Mouse (Mus musculus) frontal cortex, postnatal 36 days (tissue): ENCODE data around the gene Nutf2.
"Not testable (repeated sequence)": the region's sequence is repeated elsewhere in the genome, so short reads cannot be mapped to it uniquely, and the experiment has no call there.

ENCODE experiments used
- DNase-seq, 2 experiments: peaks; one replicate each; pipeline ENCODE4 v3.0.0; 2022; ENCODE audit warnings: low spot score in 2 of 2

Nutf2 gene

DNA sequence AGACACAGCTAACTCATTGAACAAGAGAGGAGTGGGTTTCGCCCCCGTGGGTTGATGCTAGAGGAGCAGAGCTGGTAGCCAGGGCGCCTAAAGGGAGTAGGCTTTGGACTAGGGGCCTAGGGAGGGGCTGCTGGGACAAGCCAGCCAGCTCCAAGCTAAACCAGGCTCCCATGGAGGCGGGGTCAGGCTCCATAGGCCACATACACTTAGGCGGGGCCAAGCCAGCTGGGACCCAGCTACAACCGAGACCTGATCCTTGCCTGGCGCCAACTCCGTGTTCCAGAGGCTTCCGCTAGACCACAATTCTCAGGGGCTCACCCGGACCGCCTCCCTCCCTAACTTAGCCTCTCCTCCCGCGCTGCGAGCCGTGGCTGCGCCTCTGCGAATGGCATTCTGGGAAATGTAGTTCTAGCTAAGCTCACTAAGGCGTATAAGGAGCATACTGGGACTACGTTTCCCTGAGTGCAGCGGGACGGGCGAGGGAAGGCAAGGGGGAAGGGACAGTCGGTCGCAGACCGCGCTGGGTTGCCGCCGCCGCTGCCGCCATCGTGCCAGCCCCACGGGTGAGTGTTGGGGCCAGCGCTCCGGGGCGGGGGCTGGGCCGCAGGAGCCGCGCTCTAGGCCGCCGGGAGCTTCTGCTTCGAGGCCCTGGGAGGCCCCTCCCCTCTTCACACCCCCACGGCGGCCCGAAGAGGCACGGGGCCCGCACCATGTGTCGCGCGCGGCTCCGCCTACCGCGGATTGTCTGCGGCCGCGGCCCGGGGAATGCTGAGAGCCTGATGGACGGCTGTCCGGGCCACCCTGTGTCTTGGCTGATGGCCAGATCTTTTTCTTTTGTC, at the start of gene Nutf2:
Gene Nutf2 (plus strand): TSS at position 438 of the 839 bp plus-strand sequence.
- peak; percentile 91 to 94 for DNase-seq

DNA sequence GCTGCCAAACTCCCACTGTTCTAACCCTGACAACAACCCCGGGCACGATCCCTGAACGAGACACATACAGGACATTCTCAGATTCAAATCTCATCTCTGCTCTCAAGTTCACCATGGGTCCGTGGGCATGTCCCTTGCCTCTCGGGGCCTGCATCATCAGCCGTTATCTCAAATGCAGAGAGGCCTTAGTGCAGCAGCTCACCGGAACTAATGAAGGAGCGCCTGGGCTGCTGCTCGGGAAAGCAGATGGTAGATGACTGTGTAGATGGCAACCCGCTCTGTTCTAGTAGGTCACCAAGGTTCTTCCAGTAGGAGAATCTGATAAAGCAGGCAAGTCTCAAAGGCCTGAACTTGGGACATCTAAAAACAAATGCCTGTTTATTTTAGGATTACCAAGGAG, 49.3 kb upstream of the Nutf2 start:
- DNase-seq = no peak

DNA sequence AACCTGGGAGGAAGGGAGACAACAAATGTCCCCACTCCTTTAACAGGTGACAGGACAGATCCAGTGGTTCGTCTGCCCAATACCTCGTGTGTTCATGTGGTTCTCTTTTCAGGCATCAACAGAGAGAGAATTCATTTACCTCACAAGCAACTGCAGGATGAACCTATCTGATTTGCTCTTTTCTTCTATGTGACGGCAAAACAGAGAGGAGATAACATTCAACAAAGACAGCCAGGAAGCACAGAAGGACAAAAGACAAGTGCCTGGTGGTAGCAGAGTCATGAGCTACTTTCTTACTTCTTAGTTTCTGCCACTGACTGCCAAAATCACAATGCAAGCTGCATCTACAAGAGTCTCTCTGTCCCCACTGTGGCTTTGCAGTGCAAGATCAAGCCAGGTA, 48.8 kb upstream of the Nutf2 start:
- DNase-seq = no peak

DNA sequence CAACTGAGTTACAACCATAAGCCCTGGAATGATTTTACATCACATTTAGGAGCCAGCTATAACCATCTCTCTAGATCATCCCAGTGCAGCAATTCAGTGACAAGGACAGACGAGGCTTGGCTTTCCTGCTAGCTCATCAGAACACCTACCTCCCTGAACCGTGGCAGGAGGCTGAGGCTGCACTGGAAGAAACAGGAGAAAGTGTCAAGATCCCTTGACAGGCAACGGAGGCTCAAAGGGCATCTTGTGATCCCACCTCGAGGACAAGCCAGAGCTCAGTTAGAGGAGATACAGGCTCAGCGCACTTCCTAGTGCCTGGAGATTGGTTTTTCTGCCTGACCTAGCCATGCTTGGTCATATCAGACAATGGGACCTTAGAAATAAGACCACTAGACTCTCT, 47.9 kb upstream of the Nutf2 start:
- no peak for DNase-seq

DNA sequence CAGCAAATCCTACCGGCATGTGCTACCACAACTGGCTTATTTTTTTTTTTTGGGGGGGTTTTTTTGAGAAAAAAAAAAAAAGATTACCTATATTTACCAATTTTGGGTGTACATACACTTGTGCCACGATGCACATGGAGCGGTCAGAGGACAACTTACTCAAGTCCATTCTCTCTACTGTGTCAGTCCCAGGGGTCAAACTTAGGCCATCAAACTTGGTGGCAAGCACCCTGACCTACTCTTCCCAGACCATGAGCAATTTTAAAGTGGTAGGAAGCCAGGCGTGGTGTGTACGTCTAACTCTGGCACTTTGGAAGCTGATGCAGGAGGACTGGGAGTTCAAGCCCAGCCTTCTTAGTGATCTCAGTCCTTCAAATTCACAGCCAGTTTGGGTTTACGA, 47.1 kb upstream of the Nutf2 start:
- DNase-seq = no peak

DNA sequence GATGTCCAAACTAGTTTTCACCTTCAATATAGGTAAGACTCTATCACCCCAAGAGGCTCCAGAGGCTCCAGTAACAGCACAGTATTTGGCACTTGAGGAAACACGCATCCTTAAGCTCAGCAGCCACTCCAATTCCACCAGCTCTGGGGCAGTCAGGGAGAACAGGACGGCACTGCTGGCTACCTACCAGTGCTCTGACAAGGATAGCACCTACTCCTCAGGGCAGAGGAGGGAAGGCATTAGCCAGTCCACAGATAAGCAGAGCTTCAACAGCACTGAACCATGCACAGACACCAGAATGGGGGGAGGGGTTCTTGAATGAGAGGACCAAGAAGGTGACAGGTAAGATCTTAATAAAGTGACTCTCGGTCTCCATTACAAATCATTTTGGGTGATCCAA, 40.7 kb upstream of the Nutf2 start:
- DNase-seq = no peak

DNA sequence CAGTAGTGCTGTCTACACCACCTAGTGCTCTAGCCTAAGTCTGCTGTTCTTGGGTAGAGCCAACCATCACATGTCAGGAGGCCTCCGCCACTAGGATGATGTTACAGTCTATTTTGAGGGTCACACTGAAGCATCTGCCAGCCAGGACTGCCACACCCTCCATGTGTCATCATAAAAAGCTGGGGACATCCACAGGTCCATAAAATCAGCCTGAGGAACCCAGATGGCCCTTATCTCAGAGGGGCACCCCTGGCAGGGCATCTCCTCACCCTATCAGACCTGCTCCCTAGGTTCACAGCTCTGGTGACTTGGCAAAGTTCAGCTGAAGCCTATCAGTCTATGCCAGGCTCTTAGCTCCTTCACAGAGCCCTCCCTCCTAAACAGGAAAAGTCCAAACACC, 39.5 kb upstream of the Nutf2 start:
- DNase-seq = no peak

DNA sequence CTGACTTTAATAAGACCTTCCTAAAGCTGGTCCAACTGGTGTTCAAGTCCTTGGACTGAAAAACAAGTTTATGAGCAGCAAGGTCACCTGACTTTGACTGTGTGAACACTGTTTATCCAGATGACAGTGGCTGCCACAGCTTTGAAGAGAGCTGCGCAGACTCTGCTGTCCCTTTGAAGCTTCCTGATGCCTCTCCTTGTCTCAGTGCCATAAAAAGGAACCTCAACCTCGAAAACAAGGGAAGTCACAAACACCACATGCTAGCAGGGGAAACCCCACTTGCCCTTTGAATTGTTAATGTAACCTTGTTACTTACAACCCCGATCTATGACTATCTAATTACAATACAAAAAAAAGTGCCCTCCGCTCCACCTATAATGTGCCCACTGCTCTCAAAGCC, 34.9 kb upstream of the Nutf2 start:
- DNase-seq = no peak

DNA sequence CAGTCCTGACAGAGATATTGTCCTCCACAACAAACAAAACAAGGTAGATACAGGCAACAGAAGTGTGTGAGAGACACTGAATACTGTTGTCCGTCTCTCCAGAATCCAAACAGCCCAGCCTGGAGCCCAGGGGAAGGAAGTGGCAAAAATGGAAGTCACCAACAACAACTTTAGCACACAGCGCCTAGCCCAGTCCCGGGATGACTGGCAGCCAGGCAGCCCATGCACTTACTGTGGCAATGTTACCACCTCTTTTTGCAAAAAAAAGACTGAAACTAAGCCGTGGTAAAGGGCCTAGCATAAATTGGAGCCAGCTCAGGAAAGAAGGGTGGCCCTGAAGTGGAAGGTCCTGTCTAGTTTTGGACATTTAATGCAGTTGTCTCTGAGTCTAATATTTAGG, 34.0 kb upstream of the Nutf2 start:
- no peak for DNase-seq

DNA sequence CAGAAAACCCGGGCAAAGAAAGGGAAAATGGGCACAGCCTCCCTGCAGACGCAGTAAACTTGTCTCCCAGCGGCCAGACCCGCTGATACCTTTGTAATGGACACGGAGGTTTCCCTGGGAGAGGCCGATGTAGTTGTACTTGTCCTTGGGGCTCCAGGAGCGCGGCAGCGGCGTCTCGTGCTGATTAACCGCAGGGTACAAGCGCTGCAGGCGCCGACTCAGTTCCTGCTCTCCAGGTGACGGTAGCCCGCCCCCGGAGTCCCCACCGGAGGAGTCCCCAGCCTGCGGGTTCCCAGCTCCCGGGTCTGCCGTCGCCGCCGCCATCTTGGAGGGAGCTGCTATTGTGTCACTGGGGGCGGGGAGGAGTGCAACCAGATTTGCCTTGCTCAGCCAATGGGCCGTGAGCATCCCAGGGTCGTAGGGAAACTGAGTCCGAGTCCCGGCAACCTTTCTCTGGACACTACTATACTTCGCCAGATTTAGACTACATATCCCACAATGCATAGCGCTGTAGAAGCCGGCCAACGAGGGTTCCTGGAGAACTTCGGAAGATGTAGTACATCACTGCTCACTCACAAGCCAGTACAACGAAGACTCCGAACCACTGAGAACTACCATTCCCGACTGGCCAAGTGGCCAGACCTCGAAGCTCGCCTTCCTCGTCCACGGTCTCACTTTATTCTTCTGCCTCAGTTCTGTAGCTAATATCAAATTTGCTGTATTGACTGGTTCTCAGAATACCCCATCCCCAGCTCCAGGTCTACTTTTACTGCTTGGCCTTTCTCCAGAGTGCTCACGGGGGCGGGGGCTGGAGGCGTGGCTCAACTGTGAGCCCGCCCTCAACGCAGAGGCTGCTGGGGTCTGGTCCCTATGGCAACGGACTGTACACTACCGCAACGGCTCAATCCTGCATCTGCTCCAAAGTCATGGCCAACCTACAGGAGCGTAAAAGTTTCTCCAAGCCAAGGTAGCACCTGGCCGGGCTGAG, 33.2 kb upstream of the Nutf2 start, which contains the start of the genes Ranbp10 and Tsnaxip1:
Gene Ranbp10 (minus strand): TSS at position 490 of the 988 bp plus-strand sequence.
Gene Tsnaxip1 (plus strand): TSS at position 871 of the 988 bp plus-strand sequence.
- peak; percentile 97 to 99 for DNase-seq

DNA sequence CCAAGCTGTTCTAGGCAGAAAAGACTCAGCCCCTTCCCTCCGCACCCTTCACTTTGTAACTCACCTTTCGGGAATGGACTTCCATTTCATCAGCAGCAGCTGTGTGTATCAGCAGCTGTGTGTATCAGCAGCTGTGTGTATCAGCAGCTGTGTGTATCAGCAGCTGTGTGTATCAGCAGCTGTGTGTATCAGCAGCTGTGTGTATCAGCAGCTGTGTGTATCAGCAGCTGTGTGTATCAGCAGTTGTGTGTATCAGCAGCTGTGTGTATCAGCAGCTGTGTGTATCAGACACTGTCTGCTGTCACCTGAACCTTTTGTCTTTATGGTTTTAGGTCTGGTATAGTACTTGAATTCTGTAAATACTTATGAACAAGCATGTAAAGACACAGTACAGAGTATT, 26.6 kb upstream of the Nutf2 start:
- not testable (repeated sequence) for DNase-seq

DNA sequence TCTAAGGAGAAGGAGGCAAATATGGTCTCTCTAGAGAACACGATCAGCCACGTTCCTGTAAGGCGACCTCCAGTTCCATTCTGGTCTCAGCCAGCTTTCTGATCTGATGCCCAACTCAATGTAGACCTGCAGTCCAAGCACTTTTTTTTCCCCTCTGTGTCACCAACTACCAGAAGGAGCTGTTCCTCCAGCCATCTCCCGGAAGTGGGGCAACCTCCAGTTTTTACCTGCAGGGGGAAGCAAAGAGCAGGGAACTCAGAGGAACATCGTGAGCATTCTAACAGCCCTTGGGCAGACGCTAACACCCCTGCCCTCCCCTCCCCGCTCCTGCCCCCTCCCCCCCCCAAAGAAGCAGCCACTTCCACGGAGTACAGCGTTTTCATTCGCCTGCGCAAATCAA, 25.1 kb upstream of the Nutf2 start:
- DNase-seq = peak; percentile 65 to 68

DNA sequence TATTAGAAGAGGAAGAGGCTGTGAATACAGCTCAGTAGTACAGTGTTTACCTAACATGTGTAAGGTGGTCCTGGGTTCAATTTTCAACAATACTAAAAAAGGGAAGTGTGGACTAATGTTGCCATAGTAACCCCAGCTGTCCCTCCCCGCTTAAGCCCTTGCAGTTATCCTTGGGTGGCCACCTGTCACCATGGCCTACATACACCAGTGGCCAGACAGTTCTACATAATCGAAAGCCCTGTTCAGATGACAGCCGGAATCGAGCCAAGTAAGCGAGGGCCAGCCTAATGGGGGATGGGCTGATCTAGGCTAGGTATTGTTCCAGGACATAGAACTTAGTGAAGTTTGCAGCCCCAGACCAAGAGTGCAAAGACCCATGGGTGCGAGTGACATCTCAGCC, 23.4 kb upstream of the Nutf2 start:
- no peak for DNase-seq

DNA sequence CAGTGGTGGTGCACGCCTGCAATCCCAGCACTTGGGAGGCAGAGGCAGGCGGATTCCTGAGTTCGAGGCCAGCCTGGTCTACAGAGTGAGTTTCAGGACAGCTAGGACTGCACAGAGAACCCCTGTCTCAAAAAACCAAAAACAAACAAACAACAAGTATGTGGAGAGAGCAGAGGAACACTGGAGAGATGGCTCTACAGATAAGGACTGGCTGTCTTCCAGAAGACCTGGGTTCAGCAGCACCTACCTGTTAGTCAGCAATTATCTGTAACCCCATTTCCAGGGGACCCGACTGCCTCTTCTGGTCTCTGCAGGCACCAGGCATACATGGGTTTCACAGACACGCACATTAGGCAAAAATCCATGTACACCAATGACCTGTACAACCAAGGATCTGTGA, 21.2 kb upstream of the Nutf2 start:
- DNase-seq = no peak

DNA sequence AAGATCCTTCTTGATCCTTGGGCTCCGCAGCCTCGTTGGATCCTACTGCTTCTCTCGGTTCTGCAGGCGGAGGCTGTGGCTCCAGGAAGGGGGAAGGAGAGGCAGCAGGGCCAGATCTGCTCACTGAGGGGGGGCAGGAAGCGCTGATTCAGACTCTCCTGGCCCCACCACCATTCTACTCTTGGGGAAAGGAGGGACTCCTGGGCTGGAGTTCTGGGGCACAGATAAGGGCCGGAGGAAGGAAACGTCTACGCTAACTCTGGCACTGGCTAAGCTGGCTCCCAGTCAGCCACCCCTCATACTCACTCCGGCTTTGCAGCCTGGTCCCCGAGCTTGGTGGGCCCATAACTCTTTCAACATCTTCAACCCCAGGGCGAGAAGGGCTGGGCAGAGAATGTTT, 13.7 kb upstream of the Nutf2 start:
- DNase-seq = no peak

DNA sequence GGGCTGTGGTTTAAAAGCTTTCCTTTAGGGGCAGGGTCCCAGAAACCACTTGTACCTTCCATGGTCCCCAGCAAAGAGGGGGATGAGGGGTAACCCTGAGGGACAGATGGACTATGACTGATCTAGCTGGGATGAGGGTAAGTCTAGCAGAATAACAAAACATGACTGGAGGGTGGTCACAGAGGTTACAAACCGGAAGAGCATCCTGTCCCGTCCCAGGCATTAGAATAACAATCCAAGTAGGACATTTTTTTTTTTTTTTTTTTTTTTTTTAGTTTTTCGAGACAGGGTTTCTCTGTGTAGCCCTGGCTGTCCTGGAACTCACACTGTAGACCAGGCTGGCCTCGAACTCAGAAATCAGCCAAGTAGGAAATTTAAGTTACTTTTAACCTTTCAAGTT, 10.4 kb upstream of the Nutf2 start:
- DNase-seq = no peak

DNA sequence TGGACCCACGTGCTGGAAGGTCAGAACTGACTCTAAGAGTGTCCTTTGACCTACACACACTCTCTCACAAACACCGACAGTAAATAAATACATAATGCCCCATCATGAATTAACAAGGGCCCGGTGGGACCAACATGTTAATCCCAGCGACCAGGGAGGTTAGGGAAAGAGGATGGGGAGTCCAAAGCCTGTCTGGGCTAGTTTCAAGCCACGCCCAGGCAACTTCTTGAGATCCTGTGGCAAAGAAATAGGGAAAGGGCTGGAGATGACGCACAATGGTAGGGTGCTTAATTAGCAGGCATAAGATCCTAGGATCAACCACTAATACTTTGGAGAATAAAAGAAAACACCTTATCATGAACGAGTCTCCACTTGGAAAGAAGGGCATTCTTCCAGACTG, 9.8 kb upstream of the Nutf2 start:
- no peak for DNase-seq

DNA sequence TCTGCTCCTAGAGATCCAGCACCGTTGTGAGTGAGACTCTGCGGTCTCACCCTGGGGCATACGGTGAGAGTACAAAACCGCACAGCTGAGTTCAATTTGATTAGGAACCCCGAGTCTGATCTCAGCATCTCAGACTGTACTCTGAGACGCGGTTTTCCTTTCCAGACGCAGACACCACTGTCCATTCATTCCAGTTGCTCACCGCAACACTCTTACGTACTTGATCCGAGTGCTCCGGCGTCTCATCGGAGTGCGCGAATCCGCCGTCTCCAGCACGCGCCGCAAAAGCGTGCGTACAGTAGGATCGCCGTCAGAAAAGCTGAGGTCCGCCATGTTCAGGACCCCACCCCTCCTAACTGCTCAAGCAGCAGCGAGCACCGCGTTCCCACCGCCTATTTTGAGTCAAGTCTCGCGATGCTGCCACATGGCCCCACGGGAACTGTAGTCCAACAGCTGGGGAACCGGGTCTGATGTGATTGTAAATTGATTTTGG, 8.7 kb upstream of the Nutf2 start:
- peak; percentile 89 to 91 for DNase-seq

DNA sequence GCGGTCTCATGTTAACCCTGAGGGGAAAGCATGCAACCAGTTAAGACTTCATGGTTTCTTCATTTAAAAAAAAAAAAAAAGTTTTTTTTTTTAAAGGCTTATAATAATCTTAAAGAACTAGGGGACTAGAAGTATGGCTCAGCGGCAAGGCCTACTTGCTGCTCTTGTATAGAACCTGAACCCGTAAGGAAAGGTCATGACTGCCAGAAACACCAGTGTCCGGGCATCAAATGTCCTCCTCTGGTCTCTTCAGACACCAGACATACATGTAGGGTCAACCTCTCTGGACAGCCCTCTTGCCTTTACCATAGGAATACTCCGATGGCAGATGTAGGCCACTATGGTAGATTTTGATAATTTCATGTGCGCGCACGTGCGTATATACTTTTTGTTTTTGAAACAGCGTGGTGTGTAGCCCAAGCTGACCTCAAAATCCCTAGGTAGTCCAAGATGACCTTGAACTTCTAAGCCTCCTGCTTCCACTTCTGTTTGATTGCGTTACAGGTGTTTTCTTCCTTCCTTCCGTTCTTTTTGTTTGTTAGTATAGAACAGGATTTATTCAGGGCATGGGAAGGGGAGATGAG, 8.1 kb upstream of the Nutf2 start:
- no peak for DNase-seq

DNA sequence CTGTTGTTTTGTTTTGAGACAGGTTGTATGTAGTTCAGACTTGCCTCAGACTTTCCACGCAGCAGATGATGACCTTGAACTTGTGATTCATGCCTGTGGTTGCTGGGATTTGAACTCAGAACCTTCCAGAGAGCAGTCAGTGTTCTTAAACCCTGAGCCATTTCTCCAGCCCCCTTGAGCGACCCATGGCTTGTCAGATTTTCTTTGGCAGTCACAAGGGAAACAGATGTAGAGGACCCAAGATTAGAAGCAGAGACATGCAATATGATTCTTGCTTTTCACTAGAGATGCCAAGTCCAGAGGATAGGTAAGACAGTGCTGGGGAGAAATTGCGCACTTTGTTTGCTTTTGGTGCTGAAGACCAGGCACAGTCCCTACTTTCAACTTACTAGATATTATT, 7.2 kb upstream of the Nutf2 start, which contains the start of gene Cenpt:
Gene Cenpt (minus strand): TSS at position 101 of the 400 bp plus-strand sequence.
- no peak for DNase-seq

DNA sequence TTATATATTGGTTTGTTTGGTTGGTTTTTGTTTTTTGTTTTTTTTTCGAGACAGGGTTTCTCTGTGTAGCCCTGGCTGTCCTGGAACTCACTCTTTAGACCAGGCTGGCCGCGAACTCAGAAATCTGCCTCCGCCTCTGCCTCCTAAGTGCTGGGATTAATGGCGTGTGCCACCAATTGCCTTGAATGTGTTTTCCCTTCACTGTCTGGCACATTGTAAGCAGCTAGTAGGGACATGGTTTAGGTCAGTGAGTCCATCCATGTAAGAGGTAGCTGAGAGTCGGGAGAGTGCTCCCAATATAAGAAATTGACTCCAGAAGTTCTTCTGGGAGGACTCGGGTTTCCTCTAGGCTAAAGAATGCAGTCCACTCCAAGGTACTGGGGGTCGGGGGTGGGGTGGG, 6.1 kb upstream of the Nutf2 start:
- no peak for DNase-seq

DNA sequence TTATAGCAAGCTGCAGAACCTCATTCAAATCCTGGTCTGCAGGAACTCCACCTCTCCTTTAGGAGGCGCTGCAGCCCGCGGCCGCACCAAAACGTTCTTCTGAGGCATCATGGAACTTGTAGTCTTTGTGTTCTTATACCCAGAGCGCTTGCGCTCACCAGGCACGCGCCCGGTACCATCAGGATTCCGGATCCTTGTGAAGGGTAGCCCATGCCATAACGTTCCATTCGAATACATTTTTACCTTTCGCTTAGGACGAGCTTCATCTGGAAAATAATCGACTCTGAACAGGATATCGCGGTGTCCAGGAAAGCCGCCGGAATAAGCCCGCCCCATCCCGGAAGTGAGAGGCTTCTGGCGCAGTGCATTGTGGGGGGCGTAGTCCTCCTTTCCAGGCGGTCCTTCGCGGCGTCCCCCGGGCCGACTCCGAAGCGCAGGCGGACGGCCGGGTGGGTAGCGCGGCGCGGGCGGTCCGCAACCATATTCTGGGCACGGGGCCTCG, 5.6 kb upstream of the Nutf2 start, which contains the start of gene Thap11:
Gene Thap11 (plus strand): TSS at position 418 of the 502 bp plus-strand sequence.
- DNase-seq = peak; percentile 89 to 92
